Mouse (Mus musculus): Measurements from ENCODE around the gene Rab25.

The Rab25 gene

DNA sequence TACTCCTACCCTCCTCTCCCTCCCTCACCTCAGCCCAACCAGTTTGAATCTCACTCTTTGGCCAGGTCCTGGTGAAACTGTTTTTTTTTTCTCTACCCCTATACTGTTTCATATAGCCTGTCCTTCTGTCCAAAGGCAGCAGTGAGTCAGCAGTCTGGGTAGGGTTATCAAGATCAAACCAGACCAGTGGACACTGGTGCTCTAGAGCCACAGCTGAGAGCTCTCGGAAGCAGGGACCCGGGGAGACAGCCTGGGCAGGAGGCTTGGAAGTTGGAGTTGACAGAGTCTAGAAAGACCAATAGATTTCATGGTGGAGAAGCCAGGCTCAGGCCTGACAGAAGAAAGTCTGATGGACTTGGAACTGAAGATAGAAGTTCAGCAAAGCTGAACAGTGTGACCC lies 20.5 kb upstream of the Rab25 start:
- in situ Hi-C loops (cut with MboI, MseI), result no loop called here

DNA sequence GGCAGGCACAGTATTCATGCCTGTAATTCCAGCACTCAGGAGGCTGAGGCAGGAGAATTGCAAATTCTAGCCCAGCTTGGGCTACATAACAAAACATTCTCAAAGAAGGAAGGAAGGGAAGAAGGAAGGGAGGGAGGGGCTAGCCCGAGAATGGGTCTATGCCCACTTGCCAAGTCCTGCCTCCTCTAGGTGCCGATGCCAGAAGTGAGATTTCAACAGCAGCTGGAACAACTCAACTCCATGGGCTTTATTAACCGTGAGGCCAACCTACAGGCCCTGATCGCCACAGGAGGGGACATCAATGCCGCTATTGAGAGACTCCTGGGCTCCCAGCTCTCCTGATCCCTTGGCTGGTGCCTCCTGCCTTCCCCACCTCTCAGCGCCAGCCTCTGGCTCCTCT lies 19.8 kb upstream of the Rab25 start:
- in situ Hi-C loops (cut with MboI, MseI), result no loop called here

DNA sequence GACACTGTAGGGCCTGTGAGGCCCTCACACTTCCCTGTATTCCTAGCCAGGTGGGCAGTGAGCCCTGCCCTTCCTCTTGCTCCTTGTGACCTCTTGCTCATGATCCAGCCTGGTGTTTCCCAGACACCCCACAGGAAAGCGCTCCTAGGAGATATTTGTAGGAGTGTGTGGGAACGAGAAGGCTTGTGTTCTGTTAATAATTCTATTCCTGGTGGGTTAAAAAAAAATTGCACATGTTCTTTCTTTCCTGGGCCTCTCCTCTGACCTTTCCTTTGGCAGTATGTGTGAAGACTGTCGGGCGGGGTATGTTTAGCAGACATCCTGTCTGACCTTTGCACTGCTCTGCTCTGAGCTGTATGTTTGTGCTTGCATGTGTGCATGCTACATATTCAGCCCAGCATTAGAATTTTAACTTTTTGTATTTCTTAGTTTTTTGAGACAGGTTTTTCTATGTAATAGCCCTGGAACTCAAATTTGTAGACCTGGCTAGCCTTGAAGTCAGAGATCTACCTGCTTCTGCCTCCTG lies 18.5 kb upstream of the Rab25 start:
- in situ Hi-C loops (cut with MboI, MseI), result no loop called here

DNA sequence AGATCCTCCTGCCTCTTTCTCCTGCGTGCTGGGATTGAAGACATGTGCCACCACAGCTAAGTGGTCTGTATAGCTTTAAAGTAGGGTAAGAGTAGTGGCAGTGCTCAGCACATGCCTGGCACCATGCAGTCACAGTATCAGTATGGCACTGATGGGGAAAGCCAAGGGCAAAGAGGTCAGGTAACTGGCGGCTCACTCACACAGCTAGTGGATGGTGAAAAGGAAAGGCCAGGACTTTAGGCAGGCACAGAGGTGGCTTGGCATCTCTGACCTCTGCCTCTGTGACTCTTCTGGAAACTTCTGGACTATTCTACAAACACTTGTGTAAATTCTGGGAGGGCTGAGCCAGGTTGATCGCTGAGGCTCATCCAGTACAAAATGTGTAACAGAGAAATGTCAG lies 18.0 kb upstream of the Rab25 start:
- in situ Hi-C loops (cut with MboI, MseI), result no loop called here

DNA sequence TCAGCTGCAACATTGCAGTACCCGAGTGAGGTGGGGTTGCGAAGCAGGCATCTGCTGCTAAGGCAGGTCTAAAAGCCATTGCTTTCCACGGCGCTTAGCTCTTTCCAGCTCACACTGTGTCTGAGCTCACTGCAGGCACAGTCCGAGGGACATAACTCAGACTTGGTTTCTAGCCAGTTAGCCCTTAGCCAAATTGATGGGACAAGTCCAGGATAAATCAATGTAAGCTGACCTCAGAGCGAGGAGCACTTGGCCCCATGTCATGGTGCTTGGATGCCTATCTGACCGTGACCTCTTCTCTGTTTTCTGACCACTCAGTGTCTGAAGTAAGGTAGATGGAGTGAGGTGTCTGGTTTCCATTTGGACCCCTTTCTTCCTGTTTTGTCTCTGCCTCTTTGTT lies 15.9 kb upstream of the Rab25 start:
- in situ Hi-C loops (cut with MboI, MseI), result no loop called here

DNA sequence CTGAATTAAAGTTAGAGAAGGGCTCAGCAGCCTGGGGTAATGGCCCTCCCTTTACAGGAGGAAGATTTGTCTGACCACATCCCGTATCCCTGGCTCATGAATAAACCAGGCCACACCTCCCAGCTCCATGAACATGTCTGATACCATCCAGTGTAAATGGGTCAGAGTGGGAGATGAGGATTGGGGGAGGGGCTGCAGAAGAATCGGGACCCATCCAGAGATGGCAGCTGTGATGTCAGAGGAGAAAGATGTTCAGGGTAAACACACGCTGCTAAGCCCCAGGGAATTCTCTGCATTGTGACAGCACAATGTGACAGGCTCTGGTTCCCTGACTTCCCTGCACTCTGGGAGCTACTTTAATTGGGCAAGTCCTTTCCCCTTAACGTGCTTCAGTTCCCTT lies 15.3 kb upstream of the Rab25 start:
- in situ Hi-C loops (cut with MboI, MseI), result no loop called here

DNA sequence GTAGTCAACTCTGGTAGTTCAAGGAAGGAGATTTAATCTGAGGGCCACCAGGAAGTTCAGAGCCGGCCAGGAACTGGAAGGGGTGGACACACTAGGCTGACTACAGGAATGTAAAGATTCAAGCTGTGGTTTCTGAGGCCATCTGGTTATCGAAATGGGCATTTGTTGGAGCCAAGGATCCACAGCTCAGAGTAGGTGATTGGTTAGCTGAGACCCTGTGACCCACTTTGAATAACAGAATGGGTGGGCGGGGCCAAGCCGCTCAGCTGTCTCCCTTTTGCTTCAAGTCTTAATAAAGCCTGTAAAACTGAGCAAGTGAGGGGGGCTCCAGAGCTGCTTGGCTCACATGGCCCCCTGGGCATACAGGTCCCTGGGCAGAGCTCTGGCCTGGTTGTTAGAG lies 13.9 kb upstream of the Rab25 start:
- in situ Hi-C loops (cut with MboI, MseI), result no loop called here

DNA sequence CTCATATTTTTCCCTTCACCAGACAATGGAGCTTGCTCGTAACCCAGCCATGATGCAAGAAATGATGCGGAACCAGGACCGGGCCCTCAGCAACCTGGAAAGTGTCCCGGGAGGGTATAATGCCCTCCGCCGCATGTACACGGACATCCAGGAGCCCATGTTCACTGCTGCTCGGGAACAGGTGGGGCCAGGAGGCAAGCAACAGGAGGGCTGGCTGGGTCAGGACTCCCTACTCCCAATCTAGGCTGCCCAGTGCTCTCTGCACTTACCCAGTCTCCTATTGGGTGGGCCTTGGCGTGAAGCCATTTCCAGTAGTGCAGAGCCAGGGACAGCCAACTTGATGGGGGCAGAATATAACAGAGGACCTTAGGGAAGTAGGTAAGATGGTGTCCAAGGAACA lies 11.5 kb upstream of the Rab25 start:
- in situ Hi-C loops (cut with MboI, MseI), result no loop called here

DNA sequence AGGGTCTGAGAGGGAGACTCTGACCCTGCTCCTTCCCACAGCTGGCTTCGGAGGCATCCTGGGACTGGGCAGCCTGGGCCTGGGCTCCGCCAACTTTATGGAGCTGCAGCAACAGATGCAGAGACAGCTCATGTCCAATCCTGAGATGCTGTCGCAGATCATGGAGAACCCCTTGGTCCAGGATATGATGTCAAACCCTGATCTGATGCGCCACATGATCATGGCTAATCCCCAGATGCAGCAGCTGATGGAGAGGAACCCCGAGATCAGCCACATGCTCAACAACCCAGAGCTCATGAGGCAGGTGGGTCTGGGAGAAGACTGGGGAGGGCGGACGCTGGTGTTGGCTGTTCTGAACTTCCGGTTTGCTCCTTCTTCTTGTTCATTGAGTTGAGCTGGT lies 8.5 kb upstream of the Rab25 start:
- in situ Hi-C loops (cut with MboI, MseI), result no loop called here

DNA sequence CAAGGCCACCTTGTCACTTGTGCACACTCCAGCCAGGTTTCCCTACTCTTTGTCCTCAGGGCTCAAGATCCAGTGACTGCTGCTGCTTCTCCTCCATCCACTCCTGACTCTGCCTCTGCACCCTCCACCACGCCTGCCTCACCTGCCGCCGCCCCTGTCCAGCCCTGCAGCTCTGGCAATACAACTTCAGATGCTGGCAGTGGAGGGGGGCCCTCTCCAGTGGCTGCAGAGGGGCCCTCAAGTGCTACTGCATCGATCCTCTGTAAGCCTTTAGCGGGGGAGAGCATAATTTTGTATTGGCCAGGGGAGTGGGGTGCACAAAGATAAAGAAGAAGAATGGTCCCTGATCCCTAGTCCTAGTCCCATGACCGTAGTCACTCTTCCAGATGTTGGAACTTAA lies 7.6 kb upstream of the Rab25 start:
- in situ Hi-C loops (cut with MboI, MseI), result no loop called here

DNA sequence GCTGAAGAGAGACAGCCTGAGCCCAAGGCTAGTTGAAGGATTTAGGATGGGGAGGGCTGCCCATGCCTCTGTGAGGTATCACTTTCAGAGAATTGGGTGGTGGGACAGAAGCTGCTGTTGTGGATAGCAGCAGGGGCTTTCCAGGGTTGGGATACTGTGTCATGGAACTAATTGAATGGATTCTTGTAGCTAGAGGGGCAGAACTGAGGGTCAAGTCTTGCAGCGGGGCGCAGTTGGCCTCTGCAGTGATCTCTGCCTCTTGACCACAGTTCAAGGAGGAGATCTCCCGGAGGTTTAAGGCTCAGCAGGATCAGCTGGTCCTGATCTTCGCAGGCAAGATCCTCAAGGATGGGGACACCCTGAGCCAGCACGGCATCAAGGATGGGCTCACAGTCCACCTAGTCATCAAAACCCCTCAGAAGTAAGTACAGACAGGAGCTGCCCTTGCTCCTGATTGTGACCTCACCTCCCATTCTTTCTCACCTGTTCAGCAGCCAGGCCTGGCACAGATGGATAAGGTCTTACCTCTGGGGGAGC lies 7.0 kb upstream of the Rab25 start:
- in situ Hi-C loops (cut with MboI, MseI), result no loop called here

DNA sequence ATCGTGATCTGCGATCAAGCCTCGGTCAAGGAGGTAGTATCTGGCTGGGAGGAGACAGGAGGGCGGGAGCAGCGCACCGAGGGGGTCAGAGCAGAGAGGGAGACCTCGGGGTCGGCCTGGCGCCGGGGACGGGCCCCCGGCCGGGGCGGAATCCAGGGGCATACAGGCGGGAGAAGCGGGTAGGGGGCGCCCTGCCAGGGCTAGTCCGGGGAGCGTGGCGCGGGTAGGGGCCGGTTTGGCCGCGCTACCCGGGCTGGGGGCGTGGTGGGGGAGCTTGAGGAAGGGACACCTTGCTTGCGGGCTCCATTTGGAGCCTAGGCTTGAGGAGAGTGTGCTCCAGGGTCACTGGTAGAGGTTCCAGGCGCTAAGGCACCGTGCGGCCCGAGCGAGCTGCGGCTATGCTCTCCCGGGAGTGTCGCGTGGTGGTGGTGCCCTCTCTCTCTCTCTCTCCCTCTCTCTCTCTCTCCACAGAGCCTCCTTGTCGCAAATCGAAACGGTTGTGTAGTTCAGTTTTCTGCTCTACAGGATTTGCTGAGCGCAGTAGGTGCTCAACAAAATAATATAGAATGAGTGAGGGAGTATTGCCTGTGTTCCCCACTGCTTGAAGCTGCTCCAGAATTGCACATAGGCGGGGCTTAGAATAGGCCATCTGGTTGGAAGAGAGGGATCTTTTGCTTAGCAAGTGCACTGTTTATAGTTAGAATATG lies 5.9 kb upstream of the Rab25 start:
- in situ Hi-C loops (cut with MboI, MseI), result no loop called here

DNA sequence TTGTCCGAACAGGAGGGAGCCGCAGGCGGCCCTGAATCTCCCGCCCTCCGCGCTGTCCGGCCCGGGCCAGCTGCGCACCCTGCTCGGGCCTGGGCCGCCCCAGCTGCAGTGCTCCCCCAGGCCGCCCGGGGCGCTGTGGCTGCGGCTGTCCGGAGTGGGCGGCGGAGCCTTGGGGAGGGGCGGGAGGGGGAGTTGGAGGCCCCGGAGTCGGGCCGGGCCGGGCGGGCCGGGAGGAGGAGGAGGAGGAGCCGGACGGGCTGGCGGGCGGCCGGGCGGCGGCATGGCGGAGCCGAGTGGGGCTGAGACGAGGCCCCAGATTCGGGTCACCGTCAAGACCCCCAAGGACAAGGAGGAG lies 5.4 kb upstream of the Rab25 start, which contains the start of gene Ubqln4:
Gene Ubqln4, plus strand, starts transcription at position 234 of the 355 bp plus-strand sequence.
- in situ Hi-C loops (cut with MboI, MseI), result no loop called here

DNA sequence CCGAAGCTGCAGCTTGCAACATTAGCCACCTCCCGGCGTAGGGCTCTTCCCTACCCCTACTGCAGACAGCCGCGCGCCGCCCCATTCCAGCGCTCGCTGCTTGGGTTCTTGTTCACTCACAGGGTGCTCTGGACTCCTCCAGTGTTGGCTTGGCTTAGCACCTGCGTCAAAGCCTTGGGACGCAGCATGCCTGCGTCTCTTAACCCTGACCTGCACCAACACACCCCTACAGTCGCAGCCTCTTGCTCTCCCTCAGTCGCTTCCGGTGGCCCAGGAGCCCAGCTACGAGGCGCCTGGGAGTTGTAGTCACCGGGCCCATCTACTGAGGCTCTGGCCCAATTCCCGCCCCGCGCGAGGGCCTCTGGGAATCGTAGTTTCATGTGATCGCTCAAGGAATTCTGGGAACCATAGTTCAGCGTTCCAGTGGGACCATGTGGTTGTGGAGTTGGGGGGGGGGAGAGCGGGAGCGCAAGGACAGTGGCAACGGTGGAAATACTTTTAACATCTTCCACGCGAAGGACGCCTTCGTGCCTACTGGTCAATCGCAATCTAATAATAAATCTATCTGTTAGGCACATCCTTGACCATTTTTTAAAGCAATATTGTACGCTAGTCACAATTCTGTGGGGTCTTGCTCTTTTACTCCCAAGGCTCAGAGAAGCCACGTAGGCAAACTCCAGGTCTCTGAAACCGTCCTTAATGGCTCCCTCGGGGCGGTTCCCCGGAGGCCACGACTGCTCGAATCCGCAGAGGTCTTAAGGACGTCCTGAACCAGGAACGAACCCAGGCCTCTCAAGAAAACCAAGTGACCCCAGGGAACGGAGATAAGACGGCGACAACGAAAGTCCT lies 4.8 kb upstream of the Rab25 start, which contains the start of gene Lamtor2:
Gene Lamtor2, minus strand, starts transcription at position 399 of the 849 bp plus-strand sequence.
- in situ Hi-C loops (cut with MboI, MseI), result no loop called here

DNA sequence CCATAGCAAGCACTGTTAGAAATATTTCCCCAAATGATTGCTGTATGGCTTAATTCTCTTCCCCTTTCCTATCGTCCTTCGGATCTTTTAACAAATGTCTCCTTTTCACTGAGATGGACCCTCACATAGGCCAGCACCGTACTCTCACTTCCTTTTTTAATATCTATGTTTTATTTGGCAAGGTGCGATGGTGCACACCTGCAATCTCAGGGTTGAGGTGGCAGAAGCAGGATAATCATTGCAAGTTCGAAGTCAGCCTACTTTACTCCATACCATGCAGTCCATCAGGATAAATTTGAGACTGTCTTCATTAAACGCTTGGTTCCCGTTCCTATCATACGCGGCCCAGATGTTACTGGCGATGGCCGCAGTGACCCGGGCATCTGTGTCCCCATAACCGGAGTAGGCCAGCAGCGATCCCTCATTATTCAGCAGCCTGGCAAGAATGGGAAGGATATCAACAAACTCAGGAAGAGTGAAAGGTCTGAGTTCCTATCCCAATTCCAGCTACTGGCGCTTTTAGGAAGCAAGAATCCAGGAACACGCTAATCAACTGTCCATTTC lies 4.1 kb upstream of the Rab25 start:
- in situ Hi-C loops (cut with MboI, MseI), result no loop called here

DNA sequence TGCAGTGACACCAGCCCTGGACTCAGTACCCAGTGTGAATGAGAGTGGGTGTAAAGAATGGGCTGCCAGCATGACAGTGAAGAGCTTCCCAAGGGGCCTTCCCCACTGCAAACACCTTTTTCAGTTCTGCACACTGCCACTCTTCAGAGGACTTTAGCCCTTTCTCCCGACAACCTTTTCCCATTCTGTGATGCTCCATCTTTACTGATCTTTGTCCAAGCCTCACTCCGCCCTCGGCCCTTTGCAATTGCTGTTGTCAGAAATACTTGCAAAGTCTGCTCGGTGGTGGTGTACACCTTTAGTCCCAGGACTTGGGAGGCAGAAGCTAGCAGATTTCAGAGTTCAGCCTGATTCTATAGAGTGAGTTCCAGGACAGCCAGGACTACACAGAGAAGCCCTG lies 3.5 kb upstream of the Rab25 start:
- in situ Hi-C loops (cut with MboI, MseI), result no loop called here

DNA sequence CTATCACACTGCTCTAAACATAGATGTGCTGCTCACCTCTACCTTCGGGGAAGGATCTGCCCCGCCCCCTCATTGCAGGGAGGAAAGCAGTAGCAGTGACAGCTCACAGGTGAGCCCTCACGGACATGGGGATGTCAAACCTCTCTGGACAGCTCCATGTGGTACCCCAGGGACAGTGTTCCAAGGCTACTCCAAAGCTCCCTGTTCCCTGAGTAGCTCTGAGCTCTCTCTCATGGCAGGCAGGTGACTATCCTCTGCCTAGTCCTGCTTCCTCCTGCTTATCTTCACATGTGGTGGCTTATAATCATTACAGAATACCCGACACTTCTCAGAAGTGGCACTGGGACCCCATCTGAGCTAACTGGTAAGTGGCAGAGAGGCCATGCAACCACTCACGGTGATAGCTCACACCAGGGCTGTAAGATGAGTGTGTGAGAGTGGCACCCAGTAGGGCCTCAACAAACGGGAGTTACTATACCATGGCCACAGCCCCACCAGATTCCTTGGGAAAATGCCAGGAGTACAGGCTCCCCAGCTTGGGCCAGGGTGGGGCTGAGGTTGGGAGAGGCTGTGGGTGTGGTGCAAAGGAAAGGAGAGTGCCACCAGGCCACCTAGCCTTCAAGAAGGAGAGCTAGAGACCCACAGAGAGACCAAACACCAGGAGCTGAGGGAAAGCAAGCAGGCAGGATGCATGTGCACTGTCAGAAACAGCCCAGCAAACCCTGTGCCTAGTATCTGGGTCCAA lies 1.3 kb downstream of the Rab25 start:
- in situ Hi-C loops (cut with MboI, MseI), result loop anchor here in 1 of 2 experiments (5.0 kb wide), 1 partner anchor 95 kb away; no protein-coding TSS in a partner anchor

DNA sequence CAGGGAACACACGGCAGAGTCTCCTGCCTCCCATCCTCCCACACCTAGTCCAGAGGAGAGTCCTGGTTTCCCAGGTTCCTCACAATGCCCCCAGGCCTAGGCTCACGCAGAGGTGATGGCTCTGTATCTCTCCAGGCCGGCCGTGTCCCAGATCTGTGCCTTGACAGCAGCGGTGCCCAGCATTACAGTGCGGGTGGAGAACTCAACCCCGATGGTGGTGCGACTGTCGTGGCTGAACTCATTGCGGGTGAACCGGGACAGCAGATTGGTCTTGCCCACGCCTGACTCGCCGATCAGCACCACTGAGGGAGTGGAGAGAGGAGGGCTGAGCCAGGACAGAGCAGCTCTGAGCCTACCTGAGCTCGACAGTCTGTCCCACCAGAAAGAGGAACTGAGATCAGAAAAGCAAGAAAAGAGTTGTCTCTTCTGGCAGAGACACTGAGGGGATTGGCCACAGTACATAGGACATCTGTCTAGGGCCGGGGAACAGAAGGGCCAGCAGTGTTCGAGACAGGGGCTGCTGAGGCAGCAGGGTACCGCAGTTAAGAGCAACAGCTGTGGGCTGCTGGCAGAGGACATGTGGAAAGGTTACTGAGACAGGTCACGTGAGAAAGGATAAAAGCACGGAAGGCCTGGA lies 3.0 kb downstream of the Rab25 start:
- in situ Hi-C loops (cut with MboI, MseI), result loop anchor here in 1 of 2 experiments (5.0 kb wide), 1 partner anchor 97 kb away; no protein-coding TSS in a partner anchor

DNA sequence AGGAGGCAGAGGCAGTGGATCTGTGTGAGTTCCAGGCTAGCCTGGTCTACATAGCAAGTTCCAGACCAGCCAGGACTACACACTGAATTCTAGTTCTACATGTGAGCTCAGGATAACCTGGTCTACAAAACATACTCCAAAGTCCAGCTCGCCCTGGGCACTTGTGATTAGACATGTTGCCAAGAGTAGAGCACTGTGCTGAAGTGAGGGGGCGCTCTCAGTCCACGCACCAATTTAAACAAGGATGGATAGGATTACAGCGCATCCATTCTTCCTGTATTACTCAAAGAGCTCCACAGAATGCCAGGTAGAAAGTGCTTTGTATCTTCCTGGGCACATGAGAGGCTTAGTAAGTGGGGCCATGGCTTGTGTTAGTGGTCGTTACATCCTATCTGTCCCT lies 3.6 kb downstream of the Rab25 start:
- in situ Hi-C loops (cut with MboI, MseI), result no loop called here

DNA sequence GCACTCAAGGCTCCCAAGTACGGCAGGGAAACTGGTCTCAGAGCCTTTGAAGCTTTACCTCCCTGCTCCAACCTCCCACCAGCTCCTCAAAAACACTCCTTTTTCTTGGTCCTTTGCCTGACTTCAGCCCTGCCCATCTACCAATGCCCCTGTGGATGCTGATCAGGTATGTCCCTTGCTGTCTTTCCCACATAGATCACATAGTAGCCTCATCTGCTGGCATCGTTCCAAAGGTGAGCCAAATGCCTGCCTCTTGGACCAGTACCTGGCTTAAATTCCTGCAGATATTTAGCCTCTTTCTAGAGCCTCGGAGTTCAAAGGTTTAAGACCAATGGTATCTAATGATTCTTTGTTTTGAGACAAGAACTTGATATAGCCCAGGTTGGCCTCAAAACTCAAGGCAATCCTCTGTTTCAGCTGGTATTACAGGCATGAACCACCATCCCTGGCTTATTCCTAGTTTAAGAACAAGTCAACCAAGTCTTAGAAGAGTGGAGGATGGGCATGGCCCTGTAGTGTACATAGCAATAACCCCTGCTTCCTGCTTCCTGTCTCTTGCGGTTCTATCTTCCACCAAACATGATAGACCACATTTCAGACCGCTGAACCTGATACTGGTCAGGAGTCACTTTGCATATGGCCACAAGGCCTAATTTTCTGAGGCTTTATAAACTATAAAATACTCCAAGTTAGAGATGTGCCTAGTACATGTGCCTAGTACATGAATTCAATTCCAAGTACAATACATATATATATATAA lies 4.3 kb downstream of the Rab25 start:
- in situ Hi-C loops (cut with MboI, MseI), result no loop called here

Data from T-helper 17 cell (primary cell).